Mouse (Mus musculus) hindbrain, embryonic 10.5 days (tissue): ENCODE results near the gene Tor1a. TPM values are rescaled to one million over a fixed set of nuclear protein-coding genes. Genes with fewer than 3 reads are reported as not detected.

Experiments
- polyA plus RNA-seq: library from polyadenylated mRNA; unstranded; fragments of >200 nt; fragmentation: Nextera tagmentation; extraction: Ambion mirVana; gene quantifications from 2 replicates; pipeline ENCODE4 v1.2.1, GENCODE M21; 2016

The Tor1a gene
- polyA plus RNA-seq, 1 experiment from 2014 or later = 84.1 TPM

Other genes with a start within 250 kb of the Tor1a start
- 3.1 and 3.4 TPM in 2 replicates for gene 1700001O22Rik, start 164.3 kb downstream of the Tor1a start, polyA plus RNA-seq
- 125 and 134 TPM in 2 replicates for gene Ntmt1, start 160.1 kb downstream of the Tor1a start, polyA plus RNA-seq
- gene Asb6, start 137.6 kb downstream of the Tor1a start, polyA plus RNA-seq = 46.1 and 46.5 TPM in 2 replicates
- 40.6 and 43.3 TPM in 2 replicates for gene Prrx2, start 133.0 kb downstream of the Tor1a start, polyA plus RNA-seq
- gene Ptges, start 38.1 kb downstream of the Tor1a start, polyA plus RNA-seq = 10.8 and 13.3 TPM in 2 replicates
- gene Tor1b, start 15.0 kb downstream of the Tor1a start, polyA plus RNA-seq = 19.1 and 23.8 TPM in 2 replicates
- gene BC005624, start 14.3 kb upstream of the Tor1a start, polyA plus RNA-seq = 61.1 and 73.3 TPM in 2 replicates
- 19.3 and 25.9 TPM in 2 replicates for gene Usp20, start 14.3 kb upstream of the Tor1a start, polyA plus RNA-seq
- 14.7 and 16.0 TPM in 2 replicates for gene Fnbp1, start 174.1 kb upstream of the Tor1a start, polyA plus RNA-seq
- gene Gpr107, start 184.4 kb upstream of the Tor1a start, polyA plus RNA-seq = 35.1 and 35.5 TPM in 2 replicates